Mouse (Mus musculus): ENCODE measurements around the gene Mrvi1.

The Mrvi1 gene

GRCm38 (mm10) chr7:110981036-110981435 lies 1.2 kb downstream of the Mrvi1 start:
- DNase-seq (ENCODE audit: low read depth), result no peak

- peak; percentile 88 for DNase-seq (ENCODE audit: low read depth)
These were observed 4.4 kb downstream of the Mrvi1 start for GRCm38 (mm10) chr7:110977699-110978392.

GRCm38 (mm10) chr7:110973450-110973849 lies 8.8 kb downstream of the Mrvi1 start:
- DNase-seq (ENCODE audit: low read depth), result no peak

- DNase-seq (ENCODE audit: low read depth), result no peak
These were observed 9.5 kb downstream of the Mrvi1 start for GRCm38 (mm10) chr7:110972796-110973195.

GRCm38 (mm10) chr7:110967373-110967772 lies 14.9 kb downstream of the Mrvi1 start:
- DNase-seq (ENCODE audit: low read depth), result no peak

- no peak for DNase-seq (ENCODE audit: low read depth)
These were observed 15.4 kb downstream of the Mrvi1 start for GRCm38 (mm10) chr7:110966853-110967252.

GRCm38 (mm10) chr7:110965387-110965786 lies 16.9 kb downstream of the Mrvi1 start:
- DNase-seq (ENCODE audit: low read depth), result no peak

GRCm38 (mm10) chr7:110963655-110963997 lies 18.6 kb downstream of the Mrvi1 start:
- no peak for DNase-seq (ENCODE audit: low read depth)

- no peak for DNase-seq (ENCODE audit: low read depth)
These were observed 19.2 kb downstream of the Mrvi1 start for GRCm38 (mm10) chr7:110962943-110963654.

- no peak for DNase-seq (ENCODE audit: low read depth)
These were observed 19.8 kb downstream of the Mrvi1 start for GRCm38 (mm10) chr7:110962497-110962896.

- peak; percentile 96 for DNase-seq (ENCODE audit: low read depth)
These were observed 25.7 kb downstream of the Mrvi1 start for GRCm38 (mm10) chr7:110956422-110957170.

- DNase-seq (ENCODE audit: low read depth), result peak; percentile 58
These were observed 26.7 kb downstream of the Mrvi1 start for GRCm38 (mm10) chr7:110955576-110955975.

- peak; percentile 34 for DNase-seq (ENCODE audit: low read depth)
These were observed 28.0 kb downstream of the Mrvi1 start for GRCm38 (mm10) chr7:110954072-110954858.

- DNase-seq (ENCODE audit: low read depth), result peak; percentile 85
These were observed 29.1 kb downstream of the Mrvi1 start for GRCm38 (mm10) chr7:110953210-110953609.

- DNase-seq (ENCODE audit: low read depth), result no peak
These were observed 31.7 kb downstream of the Mrvi1 start for GRCm38 (mm10) chr7:110950621-110950925.

GRCm38 (mm10) chr7:110949785-110950620 lies 32.3 kb downstream of the Mrvi1 start:
- DNase-seq (ENCODE audit: low read depth), result no peak

GRCm38 (mm10) chr7:110948579-110948978 lies 33.7 kb downstream of the Mrvi1 start:
- no peak for DNase-seq (ENCODE audit: low read depth)

- no peak for DNase-seq (ENCODE audit: low read depth)
These were observed 34.6 kb downstream of the Mrvi1 start for GRCm38 (mm10) chr7:110947616-110948015.

- peak; percentile 67 for DNase-seq (ENCODE audit: low read depth)
These were observed 35.5 kb downstream of the Mrvi1 start for GRCm38 (mm10) chr7:110946731-110947130.

- DNase-seq (ENCODE audit: low read depth), result no peak
These were observed 37.9 kb downstream of the Mrvi1 start for GRCm38 (mm10) chr7:110944321-110944720.

Data from 416B (cell line).